Mouse (Mus musculus) thymus, adult 2 months (tissue): ENCODE data around the gene Tmem115. TPM values are rescaled to one million over a fixed set of nuclear protein-coding genes. Genes with fewer than 3 reads are reported as not detected.

ENCODE experiments used
- DNase-seq: peaks from one replicate; pipeline ENCODE4 v3.0.0; 2021
- H3K27ac ChIP-seq: fragments of 200-500 bp; 2 replicates; pipeline ENCODE4 v1.5.1; 2012; ENCODE audit warnings: low read length, control low read depth; ENCODE audit not compliant: control insufficient read depth, insufficient read depth
- H3K27me3 ChIP-seq: fragments of 200-500 bp; 2 replicates; pipeline ENCODE4 v1.6.1; 2012; ENCODE audit warnings: mild to moderate bottlenecking, low read length, moderate library complexity, mixed read lengths; ENCODE audit not compliant: control insufficient read depth, insufficient read depth
- H3K36me3 ChIP-seq: fragments of 200-500 bp; 2 replicates; pipeline ENCODE4 v1.6.1; 2012; ENCODE audit warnings: mild to moderate bottlenecking, low read length, moderate library complexity; ENCODE audit not compliant: control insufficient read depth, insufficient read depth
- H3K4me1 ChIP-seq: fragments of 200-500 bp; replicated peaks from 2 replicates; pipeline ENCODE4 v1.6.1; 2012; ENCODE audit warnings: low read length; ENCODE audit not compliant: control insufficient read depth, insufficient read depth
- H3K4me3 ChIP-seq: fragments of 200-500 bp; 2 replicates; pipeline ENCODE4 v1.5.1; 2012; ENCODE audit warnings: mild to moderate bottlenecking, low read length, control low read depth, moderate library complexity; ENCODE audit not compliant: control insufficient read depth, insufficient read depth
- CTCF ChIP-seq: fragments of 200-500 bp; IDR thresholded peaks from 2 replicates; pipeline ENCODE4 v1.5.1; 2012; ENCODE audit warnings: mild to moderate bottlenecking, control low read depth, low read length, moderate library complexity, borderline replicate concordance; ENCODE audit not compliant: control insufficient read depth, poor library complexity, insufficient read depth; ENCODE audit errors: extremely low read depth
- POLR2A ChIP-seq: fragments of 200-500 bp; IDR thresholded peaks from 2 replicates; pipeline ENCODE4 v1.6.1; 2012; ENCODE audit warnings: mild to moderate bottlenecking, low read length, control low read depth, moderate library complexity; ENCODE audit not compliant: control insufficient read depth, poor library complexity, insufficient read depth; ENCODE audit errors: extremely low read depth
- WGBS: fragments of 180-500 bp; shearing (Covaris S2); methylation state at CpG from one replicate; pipeline ENCODE4 v1.1.7; 2018; 5-methylcytosine and 5-hydroxymethylcytosine counted together
- polyA plus RNA-seq: library from polyadenylated mRNA; depleted of rRNA; stranded (reverse); fragments of >200 nt; gene quantifications from 2 replicates; pipeline ENCODE4 v1.2.3, GENCODE M21; 2012

Tmem115 gene
- polyA plus RNA-seq, 1 experiment: 55.7 TPM

GRCm38 (mm10) chr9:107539940-107540339 lies 6.2 kb downstream of the Tmem115 start:
- DNase-seq: no peak
- Histone ChIP-seq H3K4me3 (no peak overlapping the region), H3K4me1 (peaks cover 39% of the 10 kb centered on the region), H3K36me3 (peaks cover 17% of the 10 kb centered on the region), H3K27me3 (no peaks in the 10 kb centered on the region), H3K27ac (no peak overlapping the region)
- 96% methylated on average over 8 of the region's 8 CpGs for WGBS
- TF ChIP-seq POLR2A (no peak), CTCF (no peak)

- H3K27ac ChIP-seq: no peak overlapping the region
- TF ChIP-seq POLR2A (no peak), CTCF (no peak)
- peaks cover 34% of the 10 kb centered on the region for H3K4me1 ChIP-seq
- no peaks in the 10 kb centered on the region for H3K27me3 ChIP-seq
- DNase-seq: no peak
- H3K4me3 ChIP-seq: no peak overlapping the region
- WGBS: 87% methylated on average over 4 of the region's 4 CpGs
- H3K36me3 ChIP-seq: peaks cover 17% of the 10 kb centered on the region
These were observed 6.7 kb downstream of the Tmem115 start for GRCm38 (mm10) chr9:107540420-107540819.

DNA sequence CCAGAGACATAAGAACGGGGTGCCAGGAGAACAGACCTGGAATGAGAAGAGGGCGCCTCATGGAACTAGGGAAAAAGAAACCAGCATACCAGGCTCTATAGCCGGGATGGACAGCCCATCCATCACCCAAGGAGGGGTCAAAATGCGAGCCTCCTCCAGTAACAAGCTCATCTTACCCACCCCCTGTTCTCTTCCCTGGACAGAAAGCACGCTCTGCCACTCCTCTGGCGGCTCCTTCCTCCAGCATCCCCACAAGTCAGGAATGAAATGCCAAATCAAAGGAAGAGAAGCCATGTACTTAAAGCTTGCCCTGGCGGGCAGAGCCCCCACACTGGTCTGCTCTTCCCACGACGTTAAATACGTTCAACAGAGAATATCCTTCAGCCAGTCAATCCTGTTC lies 7.3 kb downstream of the Tmem115 start:
- 71% methylated on average over 10 of the region's 10 CpGs for WGBS
- TF ChIP-seq CTCF: no peak
- no peaks in the 10 kb centered on the region for H3K27me3 ChIP-seq
- H3K4me1 ChIP-seq: peaks cover 32% of the 10 kb centered on the region
- peaks cover 17% of the 10 kb centered on the region for H3K36me3 ChIP-seq
- H3K27ac ChIP-seq: no peak overlapping the region
- DNase-seq: no peak
- H3K4me3 ChIP-seq: no peak overlapping the region

- Histone ChIP-seq H3K27ac (peak within 1 kb of the TSS; percentile 11; the same call in 1 of the 2 replicates), H3K27me3 (no peaks in the 10 kb centered on the region), H3K4me1 (peaks cover 32% of the 10 kb centered on the region), H3K4me3 (peak within 1 kb of the TSS; percentile 85), H3K36me3 (peaks cover 17% of the 10 kb centered on the region)
- WGBS: under 1% methylated on average over 46 of the region's 46 CpGs
- DNase-seq: peak; percentile 97
- peak; percentile 74 for TF ChIP-seq POLR2A
- no peak for TF ChIP-seq CTCF
These were observed 8.0 kb downstream of the Tmem115 start, which contains the start of the genes Cyb561d2 and Nprl2 for GRCm38 (mm10) chr9:107541474-107542351. Gene Cyb561d2 (minus strand): TSS chr9:107542193. Gene Nprl2 (plus strand): TSS chr9:107542226.

GRCm38 (mm10) chr9:107542352-107542686 lies 8.6 kb downstream of the Tmem115 start:
- Histone ChIP-seq H3K4me1 (peaks cover 31% of the 10 kb centered on the region), H3K27me3 (no peaks in the 10 kb centered on the region), H3K4me3 (peak overlapping the region; percentile 85), H3K27ac (peak overlapping the region; percentile 11; the same call in 1 of the 2 replicates), H3K36me3 (peaks cover 17% of the 10 kb centered on the region)
- no peak for DNase-seq
- TF ChIP-seq CTCF (peak; percentile 39; the same call in 1 of the 2 replicates), POLR2A (no peak)
- WGBS: under 1% methylated on average over 11 of the region's 11 CpGs

DNA sequence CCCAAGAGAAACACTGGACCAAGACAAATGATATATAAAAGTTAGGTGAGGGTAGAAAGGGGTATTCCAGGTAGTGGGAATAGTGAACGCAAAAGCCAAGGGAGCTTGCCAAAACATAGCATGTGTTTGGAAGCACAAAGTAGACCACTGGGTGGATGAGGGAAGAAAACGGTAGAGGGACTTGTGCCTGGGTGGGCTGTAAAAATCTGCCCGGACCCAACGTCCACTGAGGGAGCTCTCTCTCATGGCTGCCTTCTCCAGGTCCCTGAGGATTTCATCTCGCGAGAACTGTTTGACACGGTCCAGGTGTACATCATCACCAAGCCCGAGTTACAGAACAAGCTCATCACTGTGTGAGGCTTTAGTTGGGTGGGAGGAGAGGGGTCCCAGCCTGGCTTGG lies 9.0 kb downstream of the Tmem115 start:
- Histone ChIP-seq H3K4me1 (peaks cover 33% of the 10 kb centered on the region), H3K27me3 (no peaks in the 10 kb centered on the region), H3K4me3 (no peak overlapping the region), H3K36me3 (peaks cover 16% of the 10 kb centered on the region), H3K27ac (no peak overlapping the region)
- no peak for DNase-seq
- TF ChIP-seq POLR2A: no peak
- TF ChIP-seq CTCF: no peak
- 60% methylated on average over 8 of the region's 8 CpGs for WGBS
